29 mouse cellular contexts compared by ENCODE assay signal in the genomic region with DNA sequence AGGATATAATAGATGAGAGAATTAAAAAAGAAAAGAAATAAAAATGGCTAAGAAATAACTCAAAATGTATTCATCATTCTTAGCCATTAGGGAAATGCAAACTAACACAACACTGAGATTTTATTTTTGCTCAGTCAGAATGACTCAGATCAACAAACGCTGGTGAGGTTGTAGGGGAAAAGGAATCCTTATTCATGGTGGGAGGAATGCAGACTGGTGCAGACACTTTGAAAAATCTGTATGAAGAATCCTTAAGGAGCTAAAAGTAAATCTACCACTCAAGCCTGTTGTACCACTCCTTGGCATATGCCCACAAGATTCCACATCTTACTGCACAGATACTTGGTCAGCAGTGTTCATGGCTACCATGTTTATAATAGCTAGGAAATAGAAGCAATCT.
"Had no signal": no experiment of that assay in that cellular context is flagged by ENCODE, and none has a peak within 500 bp of the region (broad histone marks: within the 10 kb centered on the region; RNA-seq: fewer than 3 reads in every experiment).

No protein-coding gene starts in this region.

- H3K27me3 ChIP-seq: embryonic facial prominence, embryonic 12.5 days; embryonic facial prominence, embryonic 13.5 days; embryonic facial prominence, embryonic 15.5 days; forebrain, embryonic 12.5 days; forebrain, embryonic 13.5 days; forebrain, embryonic 15.5 days had no signal

- H3K4me2 ChIP-seq: embryonic facial prominence, embryonic 12.5 days; embryonic facial prominence, embryonic 13.5 days; embryonic facial prominence, embryonic 15.5 days; forebrain, embryonic 12.5 days; forebrain, embryonic 13.5 days; forebrain, embryonic 15.5 days had no signal

- H3K9ac ChIP-seq: embryonic facial prominence, embryonic 12.5 days; embryonic facial prominence, embryonic 13.5 days; embryonic facial prominence, embryonic 15.5 days; forebrain, embryonic 12.5 days; forebrain, embryonic 13.5 days; forebrain, embryonic 15.5 days; forebrain, postnatal 0 days had no signal

- H3K9me3 ChIP-seq: embryonic facial prominence, embryonic 10.5 days; embryonic facial prominence, embryonic 12.5 days; embryonic facial prominence, embryonic 13.5 days; embryonic facial prominence, embryonic 15.5 days; forebrain, embryonic 10.5 days; forebrain, embryonic 12.5 days; forebrain, embryonic 13.5 days; forebrain, embryonic 15.5 days; heart, embryonic 10.5 days had no signal

- H3K4me3 ChIP-seq: embryonic facial prominence, embryonic 10.5 days; embryonic facial prominence, embryonic 12.5 days; embryonic facial prominence, embryonic 13.5 days; embryonic facial prominence, embryonic 15.5 days; erythroblast, embryonic 14.5 days; forebrain, embryonic 10.5 days; forebrain, embryonic 12.5 days; forebrain, embryonic 13.5 days; forebrain, embryonic 15.5 days; gastrocnemius, adult 2 months; heart, adult 2 months; heart, embryonic 10.5 days had no signal

- DNase-seq: cerebellum, adult 2 months; cerebellum, adult 8-10 months; cerebellum, adult 9-10 months; cerebellum, adult 9-11 months; cerebellum, postnatal 10 days; cerebellum, postnatal 14 days; cerebellum, postnatal 25 days; cerebellum, postnatal 36 days; embryo, embryonic 11 days; forebrain, postnatal 0 days; gastrocnemius, adult 2 months; gastrocnemius, postnatal 10 days; gastrocnemius, postnatal 14 days; gastrocnemius, postnatal 25 days; gastrocnemius, postnatal 36 days; heart, adult 18-20 months; heart, adult 2 months had no signal

- H3K27ac ChIP-seq: embryonic facial prominence, embryonic 10.5 days; embryonic facial prominence, embryonic 12.5 days; embryonic facial prominence, embryonic 13.5 days; embryonic facial prominence, embryonic 15.5 days; forebrain, embryonic 10.5 days; forebrain, embryonic 12.5 days; forebrain, embryonic 13.5 days; forebrain, embryonic 15.5 days; gastrocnemius, adult 2 months; heart, adult 2 months; heart, embryonic 10.5 days had no signal

- ATAC-seq: forebrain, embryonic 13.5 days; forebrain, embryonic 14.5 days; forebrain, embryonic 15.5 days; forebrain, embryonic 16.5 days; forebrain, postnatal 0 days had no signal

- H3K4me1 ChIP-seq: embryonic facial prominence, embryonic 10.5 days; embryonic facial prominence, embryonic 12.5 days; embryonic facial prominence, embryonic 13.5 days; embryonic facial prominence, embryonic 15.5 days; forebrain, embryonic 10.5 days; forebrain, embryonic 12.5 days; forebrain, embryonic 13.5 days; forebrain, embryonic 15.5 days; heart, embryonic 10.5 days had no signal

- H3K36me3 ChIP-seq: embryonic facial prominence, embryonic 10.5 days; embryonic facial prominence, embryonic 12.5 days; embryonic facial prominence, embryonic 13.5 days; embryonic facial prominence, embryonic 15.5 days; forebrain, embryonic 10.5 days; forebrain, embryonic 12.5 days; forebrain, embryonic 15.5 days; heart, embryonic 10.5 days had no signal
